In genomic region chr13:93839137-93839630, GRCm38 (mm10) we compare ENCODE assay signal across 8 mouse cellular contexts.
DNase-seq lines count a peak whose midpoint lies in the region; ATAC-seq lines count a peak whose summit lies in the region.

No protein-coding gene starts in this region.

- no peaks in the 10 kb centered on the region for H3K27me3 ChIP-seq in forebrain, embryonic 14.5 days (replicated peaks; ENCODE audit: control insufficient read depth, insufficient read depth, low read length)
- no peaks in the 10 kb centered on the region for H3K27me3 ChIP-seq in hindbrain, embryonic 10.5 days (ENCODE audit: insufficient read depth, poor library complexity, severe bottlenecking)

- H3K4me1 ChIP-seq in forebrain, embryonic 14.5 days (ENCODE audit: control insufficient read depth, insufficient read depth, low read length): peaks cover 18% of the 10 kb centered on the region
- peaks cover 38% of the 10 kb centered on the region for H3K4me1 ChIP-seq in hindbrain, embryonic 10.5 days (replicated peaks)

- peak overlapping the region; percentile 32; the same call in 1 of the 2 replicates for H3K9ac ChIP-seq in forebrain, embryonic 14.5 days (ENCODE audit: low read length)

- H3K4me3 ChIP-seq in forebrain, embryonic 14.5 days (ENCODE audit: low read depth, low read length): no peak overlapping the region
- H3K4me3 ChIP-seq in hindbrain, embryonic 10.5 days: no peak overlapping the region

- ATAC-seq in forebrain, embryonic 14.5 days: peak; percentile 98
- ATAC-seq in megakaryocyte progenitor cell, adult 5-6 weeks (replicated peaks; ENCODE audit: poor library complexity): no peak

- peak overlapping the region; percentile 72 for H3K27ac ChIP-seq in forebrain, embryonic 14.5 days (ENCODE audit: low read depth, low read length)
- H3K27ac ChIP-seq in hindbrain, embryonic 10.5 days: peak overlapping the region; percentile 83

- peak overlapping the region; percentile 14; the same call in 1 of the 2 replicates for H3K4me2 ChIP-seq in forebrain, embryonic 14.5 days (ENCODE audit: low read length)

- no peaks in the 10 kb centered on the region for H3K9me3 ChIP-seq in forebrain, embryonic 14.5 days (replicated peaks; ENCODE audit: control insufficient read depth, low read length)
- peaks cover 3% of the 10 kb centered on the region; the same call in 1 of the 2 replicates for H3K9me3 ChIP-seq in hindbrain, embryonic 10.5 days

- H3K36me3 ChIP-seq in forebrain, embryonic 14.5 days (ENCODE audit: control insufficient read depth, insufficient read depth, low read length): no peaks in the 10 kb centered on the region
- H3K36me3 ChIP-seq in hindbrain, embryonic 10.5 days: no peaks in the 10 kb centered on the region

- 18% methylated on average over 10 of the region's 10 CpGs for WGBS in forebrain, embryonic 14.5 days
- WGBS in hindbrain, embryonic 10.5 days: 33% methylated on average over 10 of the region's 10 CpGs

- peak; percentile 75 for DNase-seq in ovary, adult 18-20 months (ENCODE audit: low spot score)
- no peak for DNase-seq in ovary, postnatal 10 days (ENCODE audit: low spot score)
- DNase-seq in forebrain, embryonic 14.5 days (ENCODE audit: low spot score): peak; percentile 81
- DNase-seq in hindbrain, embryonic 10.5 days (ENCODE audit: low spot score): peak; percentile 70
- DNase-seq in lung, postnatal 4 days: peak; percentile 66 to 83
- no peak for DNase-seq in testis, postnatal 10 days (ENCODE audit: low spot score)
- DNase-seq in frontal cortex, postnatal 36 days (ENCODE audit: low spot score in 2 of 2): no peak

Comparison
In these comparisons a context has a peak if more than half of its experiments do, and no peak if none do; other contexts are left out.
1. DNase-seq: peak in ovary, adult 18-20 months (single experiment), forebrain, embryonic 14.5 days (single experiment), hindbrain, embryonic 10.5 days (single experiment) and lung, postnatal 4 days (2 of 2); none in ovary, postnatal 10 days (single experiment), testis, postnatal 10 days (single experiment) and frontal cortex, postnatal 36 days (0 of 2).